ENCODE assay signal across 8 mouse cellular contexts in genomic region chr4:43631046-43631955, GRCm38 (mm10). TPM values are rescaled to one million over a fixed set of nuclear protein-coding genes. Genes with fewer than 3 reads are reported as not detected.
DNase-seq lines count a peak whose midpoint lies in the region; ATAC-seq lines count a peak whose summit lies in the region.

Npr2 (plus strand) TSS chr4:43631935.

- intact Hi-C loops in heart, postnatal 10 days (cut with DNase I), result loop anchor here (2.0 kb wide), 1 partner anchor 26 kb away; the partner anchor contains the start of gene Hint2

- peak; percentile 66 for DNase-seq in kidney, adult 18-20 months
- DNase-seq in kidney, adult 9 months, result no peak
- peak; percentile 65 for DNase-seq in brain, adult 2 months (ENCODE audit: low read depth, low spot score)
- DNase-seq in heart, postnatal 10 days, result peak; percentile 73 to 74
- DNase-seq in layer of hippocampus, postnatal 25 days (ENCODE audit: extremely low spot score in 1 of 2, low spot score in 1 of 2), result peak; percentile 36 to 51
- peak; percentile 29 for DNase-seq in lung, postnatal 25 days (ENCODE audit: low spot score)
- peak; percentile 57 for DNase-seq in right cerebral cortex, postnatal 25 days

- peak within 1 kb of the TSS; percentile 65 for H3K4me3 ChIP-seq in forebrain, embryonic 12.5 days (replicated peaks)

- peak within 1 kb of the TSS; percentile 78 for H3K27ac ChIP-seq in forebrain, embryonic 12.5 days

- peak; percentile 60 for ATAC-seq in forebrain, embryonic 12.5 days (ENCODE audit: low FRiP score)

- peak within 1 kb of the TSS; percentile 94 for H3K4me2 ChIP-seq in forebrain, embryonic 12.5 days

- peak within 1 kb of the TSS; percentile 90 for H3K9ac ChIP-seq in forebrain, embryonic 12.5 days

- H3K4me1 ChIP-seq in forebrain, embryonic 12.5 days, result peaks cover 37% of the 10 kb centered on the region

- H3K36me3 ChIP-seq in forebrain, embryonic 12.5 days (replicated peaks), result no peaks in the 10 kb centered on the region

- 2% methylated on average over 24 of the region's 70 CpGs for whole genome bisulfite sequencing in forebrain, embryonic 12.5 days

- H3K9me3 ChIP-seq in forebrain, embryonic 12.5 days, result 0 out of 2 replicates have a peak, but pooled peaks cover 2% of the 10 kb centered on the region

- H3K27me3 ChIP-seq in forebrain, embryonic 12.5 days, result peaks cover 12% of the 10 kb centered on the region

RNA-seq across cellular contexts. Expression of gene Npr2, which starts in this region (rescaled TPM):
- 11.6 and 14.9 TPM in 2 replicates for polyA plus RNA-seq in forebrain, embryonic 12.5 days (2016; fragmentation: Nextera tagmentation; extraction: Ambion mirVana)
- total RNA-seq in heart, postnatal 10 days (2021), result 10 to 100 TPM; 42.9 to 45.1 TPM
- total RNA-seq in layer of hippocampus, postnatal 25 days (2021), result 10 to 100 TPM; 44.3 to 58.4 TPM
